Mouse (Mus musculus) brown adipose tissue, adult 24 weeks (tissue): ENCODE measurements at regions not wholly inside any gene's neighbourhood (a gene's known extent, or its start where the extent isn't known, plus 50 kb on each side); places are given as distances from the start of the nearest gene placed in this dataset.

ENCODE experiments used
- H3K27ac ChIP-seq: fragments of 200-500 bp; replicated peaks from 2 replicates; pipeline ENCODE4 v1.5.1; 2012; ENCODE audit warnings: low read depth, mild to moderate bottlenecking, low read length
- H3K4me1 ChIP-seq: fragments of 200-500 bp; 2 replicates; pipeline ENCODE4 v1.6.1; 2012; ENCODE audit warnings: low read length, mixed read lengths; ENCODE audit not compliant: control insufficient read depth, insufficient read depth, insufficient read length
- H3K4me3 ChIP-seq: fragments of 200-500 bp; 2 replicates; pipeline ENCODE4 v1.5.1; 2012; ENCODE audit warnings: low read depth, mild to moderate bottlenecking, low read length, moderate library complexity; ENCODE audit not compliant: insufficient read depth

GRCm38 (mm10) chrX:19160275-19160930 is 320.7 kb downstream of the Tex13c3 start:
- Histone ChIP-seq H3K4me1 (peaks cover 2% of the 10 kb centered on the region; the same call in 1 of the 2 replicates), H3K4me3 (no peak overlapping the region), H3K27ac (no peak overlapping the region)

- Histone ChIP-seq H3K4me1 (no peaks in the 10 kb centered on the region), H3K4me3 (no peak overlapping the region), H3K27ac (no peak overlapping the region)
These were observed 323.5 kb downstream of the Tex13c3 start for GRCm38 (mm10) chrX:19157464-19158203.

- no peaks in the 10 kb centered on the region for H3K4me1 ChIP-seq
- H3K27ac ChIP-seq = no peak overlapping the region
- H3K4me3 ChIP-seq = no peak overlapping the region
These were observed 327.5 kb downstream of the Tex13c3 start for GRCm38 (mm10) chrX:19153619-19154018.

- H3K4me3 ChIP-seq = no peak overlapping the region
- H3K4me1 ChIP-seq = no peaks in the 10 kb centered on the region
- no peak overlapping the region for H3K27ac ChIP-seq
These were observed 328.8 kb downstream of the Tex13c3 start for GRCm38 (mm10) chrX:19152170-19152861.

- no peaks in the 10 kb centered on the region for H3K4me1 ChIP-seq
These were observed 330.5 kb downstream of the Tex13c3 start for GRCm38 (mm10) chrX:19150606-19151005.

GRCm38 (mm10) chrX:19148672-19149071 is 332.4 kb downstream of the Tex13c3 start:
- Histone ChIP-seq H3K27ac (no peak overlapping the region), H3K4me3 (no peak overlapping the region), H3K4me1 (no peaks in the 10 kb centered on the region)

More at GRCm38 (mm10) chrX:19150606-19151005, 330.5 kb downstream of the Tex13c3 start:
- Histone ChIP-seq H3K27ac (no peak overlapping the region), H3K4me3 (no peak overlapping the region)

GRCm38 (mm10) chrX:19148251-19148650 is 332.9 kb downstream of the Tex13c3 start:
- H3K4me3 ChIP-seq = no peak overlapping the region
- H3K27ac ChIP-seq = no peak overlapping the region

GRCm38 (mm10) chrX:19112753-19113152 is 368.4 kb downstream of the Tex13c3 start:
- Histone ChIP-seq H3K4me1 (no peaks in the 10 kb centered on the region), H3K4me3 (no peak overlapping the region), H3K27ac (no peak overlapping the region)

More at GRCm38 (mm10) chrX:19148251-19148650, 332.9 kb downstream of the Tex13c3 start:
- no peaks in the 10 kb centered on the region for H3K4me1 ChIP-seq

- Histone ChIP-seq H3K27ac (no peak overlapping the region), H3K4me3 (no peak overlapping the region), H3K4me1 (no peaks in the 10 kb centered on the region)
These were observed 378.2 kb downstream of the Tex13c3 start for GRCm38 (mm10) chrX:19102911-19103310.

- no peak overlapping the region for H3K4me3 ChIP-seq
- H3K27ac ChIP-seq = no peak overlapping the region
- no peaks in the 10 kb centered on the region for H3K4me1 ChIP-seq
These were observed 385.2 kb downstream of the Tex13c3 start for GRCm38 (mm10) chrX:19095960-19096359.

GRCm38 (mm10) chrX:19084435-19084834 is 396.7 kb downstream of the Tex13c3 start:
- Histone ChIP-seq H3K4me1 (no peaks in the 10 kb centered on the region), H3K4me3 (no peak overlapping the region), H3K27ac (no peak overlapping the region)

GRCm38 (mm10) chrX:19080021-19080420 is 401.1 kb downstream of the Tex13c3 start:
- Histone ChIP-seq H3K27ac (no peak overlapping the region), H3K4me1 (no peaks in the 10 kb centered on the region), H3K4me3 (no peak overlapping the region)
